Mouse (Mus musculus) embryonic facial prominence, embryonic 11.5 days (tissue): ENCODE data around the gene Tnfrsf13b. TPM values are rescaled to one million over a fixed set of nuclear protein-coding genes. Genes with fewer than 3 reads are reported as not detected.

Experiments used
- ATAC-seq: fragments of 200-750 bp; cut with Nextera tagmentation; replicated peaks from 2 replicates; pipeline ENCODE4 v1.8.0; 2017; ENCODE audit warnings: low read depth; ENCODE audit not compliant: insufficient number of reproducible peaks, low FRiP score, low TSS enrichment
- DNase-seq: peaks from one replicate; pipeline ENCODE4 v3.0.0-alpha.2; 2015; ENCODE audit warnings: low spot score
- H3K27ac ChIP-seq: fragments of 300-500 bp; sonication (generic); replicated peaks from 2 replicates; pipeline ENCODE4 v1.5.1; 2014; ENCODE audit warnings: mild to moderate bottlenecking, low read depth, low read length, control low read depth
- H3K27me3 ChIP-seq: fragments of 300-500 bp; sonication (generic); 2 replicates; pipeline ENCODE4 v1.6.1; 2014; ENCODE audit warnings: mild to moderate bottlenecking, low read length, moderate library complexity, mixed read lengths; ENCODE audit not compliant: control insufficient read depth, insufficient read depth
- H3K36me3 ChIP-seq: fragments of 300-500 bp; sonication (generic); replicated peaks from 2 replicates; pipeline ENCODE4 v1.6.1; 2014; ENCODE audit warnings: low read depth, mild to moderate bottlenecking, low read length, moderate library complexity, mixed read lengths; ENCODE audit not compliant: control insufficient read depth, insufficient read depth
- H3K4me1 ChIP-seq: fragments of 300-500 bp; sonication (generic); 2 replicates; pipeline ENCODE4 v1.6.1; 2014; ENCODE audit warnings: low read length, mixed read lengths; ENCODE audit not compliant: control insufficient read depth, insufficient read depth
- H3K4me2 ChIP-seq: fragments of 300-500 bp; sonication (generic); 2 replicates; pipeline ENCODE4 v1.6.1; 2014; ENCODE audit warnings: low read depth, mild to moderate bottlenecking, control low read depth, low read length, moderate library complexity
- H3K4me3 ChIP-seq: fragments of 300-500 bp; sonication (generic); 2 replicates; pipeline ENCODE4 v1.5.1; 2014; ENCODE audit warnings: low read depth, low read length, control low read depth
- H3K9ac ChIP-seq: fragments of 300-500 bp; sonication (generic); replicated peaks from 2 replicates; pipeline ENCODE4 v1.6.1; 2014; ENCODE audit warnings: mild to moderate bottlenecking, control low read depth, low read length
- H3K9me3 ChIP-seq: fragments of 300-500 bp; sonication (generic); replicated peaks from 2 replicates; pipeline ENCODE4 v1.6.1; 2016; ENCODE audit warnings: mild to moderate bottlenecking, low read length, inconsistent platforms, mixed read lengths; ENCODE audit not compliant: control insufficient read depth
- WGBS: fragments of 180-500 bp; shearing (Covaris S2); extraction: QIAGEN DNeasy Blood & Tissue Kit; methylation state at CpG from one replicate; pipeline ENCODE4 v1.1.7; 2014; 5-methylcytosine and 5-hydroxymethylcytosine counted together
- polyA plus RNA-seq: library from polyadenylated mRNA; unstranded; fragments of >200 nt; fragmentation: Nextera tagmentation; extraction: Ambion mirVana; gene quantifications from 2 replicates; pipeline ENCODE4 v1.2.1, GENCODE M21; 2014

Gene Tnfrsf13b
- polyA plus RNA-seq: 0.81 and 1.5 TPM in 2 replicates

GRCm38 (mm10) chr11:61126606-61127355 lies at the start of gene Tnfrsf13b:
TSS of gene Tnfrsf13b (plus strand) at chr11:61126755.
- H3K4me2 ChIP-seq: no peak within 1 kb of the TSS
- no peak for DNase-seq
- no peak within 1 kb of the TSS for H3K9ac ChIP-seq
- WGBS: 85% methylated on average over 23 of the region's 23 CpGs
- no peak within 1 kb of the TSS for H3K4me3 ChIP-seq
- no peaks in the 10 kb centered on the region for H3K27me3 ChIP-seq
- no peaks in the 10 kb centered on the region for H3K9me3 ChIP-seq
- ATAC-seq: no peak
- no peaks in the 10 kb centered on the region for H3K36me3 ChIP-seq
- no peaks in the 10 kb centered on the region for H3K4me1 ChIP-seq
- no peak within 1 kb of the TSS for H3K27ac ChIP-seq

GRCm38 (mm10) chr11:61081624-61082023 lies 44.9 kb upstream of the Tnfrsf13b start:
- H3K27ac ChIP-seq: no peak overlapping the region
- H3K9me3 ChIP-seq: no peaks in the 10 kb centered on the region
- H3K4me2 ChIP-seq: no peak overlapping the region
- H3K4me3 ChIP-seq: no peak overlapping the region
- no peaks in the 10 kb centered on the region for H3K4me1 ChIP-seq
- WGBS: 78% methylated on average over 2 of the region's 2 CpGs
- H3K9ac ChIP-seq: no peak overlapping the region
- no peaks in the 10 kb centered on the region for H3K36me3 ChIP-seq
- ATAC-seq (no peak), DNase-seq (no peak)
- no peaks in the 10 kb centered on the region for H3K27me3 ChIP-seq

- Histone ChIP-seq H3K4me1 (no peaks in the 10 kb centered on the region), H3K27ac (no peak overlapping the region), H3K9me3 (no peaks in the 10 kb centered on the region), H3K36me3 (no peaks in the 10 kb centered on the region), H3K9ac (no peak overlapping the region), H3K27me3 (no peaks in the 10 kb centered on the region), H3K4me2 (no peak overlapping the region), H3K4me3 (no peak overlapping the region)
- 77% methylated on average over 7 of the region's 7 CpGs for WGBS
- no peak for ATAC-seq
- no peak for DNase-seq
Observed at GRCm38 (mm10) chr11:61090195-61090594, 36.4 kb upstream of the Tnfrsf13b start.

- no peak for ATAC-seq
- DNase-seq: no peak
Observed at GRCm38 (mm10) chr11:61091192-61091591, 35.4 kb upstream of the Tnfrsf13b start.

GRCm38 (mm10) chr11:61091642-61092262 lies 34.8 kb upstream of the Tnfrsf13b start:
- no peaks in the 10 kb centered on the region for H3K36me3 ChIP-seq
- no peak overlapping the region for H3K27ac ChIP-seq
- no peak overlapping the region for H3K4me3 ChIP-seq
- H3K4me2 ChIP-seq: no peak overlapping the region
- no peak overlapping the region for H3K9ac ChIP-seq
- H3K27me3 ChIP-seq: no peaks in the 10 kb centered on the region
- ATAC-seq (no peak), DNase-seq (peak; percentile 87)
- 19% methylated on average over 7 of the region's 7 CpGs for WGBS
- no peaks in the 10 kb centered on the region for H3K4me1 ChIP-seq
- no peaks in the 10 kb centered on the region for H3K9me3 ChIP-seq

More at GRCm38 (mm10) chr11:61091192-61091591, 35.4 kb upstream of the Tnfrsf13b start:
- WGBS: 66% methylated on average over 3 of the region's 3 CpGs
- Histone ChIP-seq H3K4me3 (no peak overlapping the region), H3K9me3 (no peaks in the 10 kb centered on the region), H3K4me1 (no peaks in the 10 kb centered on the region), H3K27me3 (no peaks in the 10 kb centered on the region), H3K9ac (no peak overlapping the region), H3K27ac (no peak overlapping the region), H3K4me2 (no peak overlapping the region), H3K36me3 (no peaks in the 10 kb centered on the region)

- Histone ChIP-seq H3K36me3 (no peaks in the 10 kb centered on the region), H3K4me3 (no peak overlapping the region), H3K9me3 (no peaks in the 10 kb centered on the region), H3K27ac (no peak overlapping the region), H3K9ac (no peak overlapping the region), H3K4me1 (no peaks in the 10 kb centered on the region), H3K4me2 (no peak overlapping the region), H3K27me3 (no peaks in the 10 kb centered on the region)
- no peak for ATAC-seq
- no peak for DNase-seq
- 78% methylated on average over 1 of the region's 1 CpGs for WGBS
Observed at GRCm38 (mm10) chr11:61098046-61098445, 28.5 kb upstream of the Tnfrsf13b start.

GRCm38 (mm10) chr11:61102397-61103339 lies 23.9 kb upstream of the Tnfrsf13b start:
- ATAC-seq (no peak), DNase-seq (no peak)
- no peaks in the 10 kb centered on the region for H3K4me1 ChIP-seq
- no peak overlapping the region for H3K27ac ChIP-seq
- H3K9me3 ChIP-seq: no peaks in the 10 kb centered on the region
- H3K27me3 ChIP-seq: no peaks in the 10 kb centered on the region
- H3K4me3 ChIP-seq: no peak overlapping the region
- no peaks in the 10 kb centered on the region for H3K36me3 ChIP-seq
- WGBS: 67% methylated on average over 12 of the region's 13 CpGs
- no peak overlapping the region for H3K4me2 ChIP-seq
- H3K9ac ChIP-seq: no peak overlapping the region
